Mouse (Mus musculus) bone marrow macrophage, adult 2 months (primary cell): Measurements from ENCODE around the gene Tcf7l1.

Experiments
- CTCF ChIP-seq: IDR thresholded peaks from 2 replicates; pipeline ENCODE4 v1.5.1; 2012; ENCODE audit warnings: low read depth, mild to moderate bottlenecking, low read length, moderate library complexity
- POLR2A ChIP-seq: IDR thresholded peaks from 2 replicates; pipeline ENCODE4 v1.6.1; 2012; ENCODE audit warnings: mild to moderate bottlenecking, low read depth, low read length, borderline replicate concordance

- TF ChIP-seq CTCF, result no peak
- TF ChIP-seq POLR2A, result no peak
These were observed 64.4 kb downstream of the Tcf7l1 start for GRCm38 (mm10) chr6:72724494-72725180.
